Mouse (Mus musculus) frontal cortex, adult (tissue): Measurements from ENCODE around the gene Olfr995.

Experiments used
- ATAC-seq: cut with Nextera tagmentation; 2 replicates; pipeline ENCODE4 v1.9.2; 2017; ENCODE audit warnings: mild to moderate bottlenecking, moderate library complexity, mixed read lengths; ENCODE audit not compliant: low TSS enrichment

Gene Olfr995

DNA sequence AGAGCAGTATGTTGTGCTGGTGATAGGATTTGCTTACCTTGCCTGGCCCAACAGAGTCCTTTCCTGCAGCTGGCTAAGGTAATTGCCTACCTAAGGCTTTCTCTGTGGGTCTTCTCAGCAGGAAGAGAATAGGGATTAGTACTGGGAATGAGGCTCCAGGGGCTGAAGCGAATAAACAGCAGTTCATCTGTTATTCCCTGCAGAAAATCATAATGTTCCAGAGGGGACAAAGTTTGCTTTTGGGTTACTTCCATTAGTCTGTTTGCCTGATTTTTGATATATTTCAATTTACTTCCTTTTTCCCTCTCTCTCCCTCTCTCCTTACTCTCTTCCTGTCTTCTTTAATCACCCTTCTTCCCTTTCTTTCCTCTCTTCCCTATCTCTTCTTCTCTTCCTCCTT lies at the start of gene Olfr995:
Gene Olfr995, minus strand, starts transcription at position 101 of the 400 bp plus-strand sequence.
- ATAC-seq = no peak

DNA sequence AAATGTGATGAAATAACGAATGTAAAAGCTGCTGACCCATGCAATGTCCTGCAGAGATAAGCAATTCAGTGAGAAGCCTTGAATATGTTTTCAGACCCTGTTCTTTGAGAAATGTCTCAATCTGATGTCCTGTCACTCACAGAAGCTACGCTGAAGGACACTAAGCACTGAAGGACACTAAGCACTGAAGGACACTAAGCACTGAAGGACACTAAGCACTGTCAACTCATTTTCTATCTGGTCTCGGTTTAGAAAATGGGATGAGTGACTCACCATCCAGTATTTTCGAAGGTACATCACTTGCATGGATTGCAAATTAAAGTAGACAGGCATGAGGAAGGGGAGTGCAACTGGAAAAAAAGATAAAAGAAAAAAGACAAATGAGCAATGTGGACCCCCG lies 47.0 kb upstream of the Olfr995 start:
- no peak for ATAC-seq

DNA sequence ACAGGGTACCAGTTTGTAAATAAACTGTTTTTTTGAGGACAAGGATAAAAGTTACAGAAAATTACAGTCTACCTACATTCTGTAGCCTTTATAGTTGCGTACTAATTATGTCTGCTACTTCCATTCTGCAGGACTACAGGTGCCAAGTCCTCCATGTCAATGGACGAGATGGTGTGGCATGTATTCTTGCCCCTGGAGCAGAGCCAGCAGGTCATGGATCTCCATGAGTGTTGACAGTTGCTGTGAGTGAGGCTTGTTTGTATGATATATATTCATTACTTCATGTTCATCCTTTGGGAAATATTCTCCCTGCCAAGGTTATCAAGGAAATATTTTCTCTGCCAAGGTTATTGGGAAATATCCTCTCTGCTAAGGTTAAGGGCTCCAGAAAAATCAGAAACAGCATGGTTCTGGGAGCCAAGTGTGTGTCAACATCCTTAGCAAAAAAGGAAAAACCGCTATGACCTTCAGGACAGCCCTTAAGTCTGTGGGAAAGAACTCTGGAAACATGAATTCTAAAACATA lies 23.4 kb upstream of the Olfr995 start:
- no peak for ATAC-seq

DNA sequence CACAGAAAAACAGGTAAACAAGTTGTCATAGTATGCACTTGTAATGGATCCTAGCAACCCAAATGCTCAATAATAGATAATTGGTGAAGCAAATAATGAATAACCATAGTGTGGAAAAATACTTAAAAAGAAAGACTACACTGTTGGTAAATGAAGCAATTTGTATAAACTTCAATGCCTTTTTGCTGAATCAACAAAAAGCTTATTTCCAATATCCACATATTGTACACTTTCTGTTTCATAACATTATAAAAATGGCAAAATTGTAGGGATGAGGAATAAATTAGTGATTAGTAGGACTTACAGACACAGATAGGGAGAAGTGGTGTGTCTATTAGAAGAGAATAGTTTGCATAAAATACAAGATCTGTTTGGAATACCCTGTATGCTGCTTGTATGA lies 893 bp downstream of the Olfr995 start:
- ATAC-seq = no peak

DNA sequence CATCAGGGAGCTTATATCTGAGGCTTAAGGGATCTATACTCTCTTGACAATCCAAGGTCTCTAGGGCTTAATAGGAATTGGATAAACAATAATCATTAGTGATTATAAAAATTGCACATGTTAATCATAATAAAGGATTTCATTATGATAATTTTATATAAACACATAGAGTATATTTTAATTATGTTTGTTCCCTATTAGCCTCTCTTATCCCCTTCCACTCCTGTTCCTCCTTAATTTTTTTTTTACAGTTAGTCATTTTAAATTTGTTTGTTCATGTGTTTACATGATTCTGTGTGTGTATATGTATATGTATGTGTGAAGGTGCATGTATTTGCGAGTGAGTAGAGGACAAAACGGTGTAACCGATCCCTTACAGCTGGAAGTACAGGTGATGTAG lies 7.1 kb downstream of the Olfr995 start, which contains the start of gene Olfr994:
Gene Olfr994, minus strand, starts transcription at position 101 of the 400 bp plus-strand sequence.
- no peak for ATAC-seq

DNA sequence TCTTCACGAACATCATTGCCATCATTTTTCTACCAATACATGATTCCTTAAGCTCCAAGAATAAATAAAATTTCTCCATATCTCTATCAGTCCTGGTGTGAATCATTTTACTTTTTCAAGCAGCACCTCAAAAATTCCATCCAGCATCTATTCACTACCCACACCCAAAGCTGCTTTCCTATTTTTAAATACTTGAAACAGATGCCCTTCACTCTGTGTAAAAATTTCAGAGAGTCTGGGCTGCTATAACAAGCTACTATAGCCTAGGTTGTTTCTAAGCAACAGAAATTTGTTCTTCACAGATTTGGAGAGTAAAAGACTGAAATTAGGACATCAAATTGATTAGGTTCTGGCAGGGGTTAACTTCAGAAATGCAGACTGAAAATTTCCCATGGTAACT lies 17.5 kb downstream of the Olfr995 start:
- peak; percentile 99 for ATAC-seq

DNA sequence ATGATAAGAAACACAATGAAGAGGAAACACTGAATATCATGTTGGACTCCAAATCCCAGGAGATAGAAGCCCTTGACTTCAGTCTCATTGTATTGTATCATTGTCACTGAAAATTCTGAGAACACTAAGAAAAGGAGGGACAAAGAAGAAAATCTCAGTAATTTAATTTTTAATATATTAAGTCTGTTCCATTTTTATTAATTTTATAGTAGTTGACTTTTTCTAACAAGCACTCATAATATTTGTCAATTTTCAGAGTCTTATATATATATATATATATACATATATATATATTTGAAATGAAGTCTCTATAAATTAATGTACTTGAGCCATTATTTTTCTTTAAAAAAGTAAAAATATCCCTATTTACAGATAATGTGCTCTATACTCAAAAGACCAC lies 28.7 kb downstream of the Olfr995 start, which contains the start of gene Olfr993:
Gene Olfr993, minus strand, starts transcription at position 101 of the 400 bp plus-strand sequence.
- ATAC-seq = no peak

DNA sequence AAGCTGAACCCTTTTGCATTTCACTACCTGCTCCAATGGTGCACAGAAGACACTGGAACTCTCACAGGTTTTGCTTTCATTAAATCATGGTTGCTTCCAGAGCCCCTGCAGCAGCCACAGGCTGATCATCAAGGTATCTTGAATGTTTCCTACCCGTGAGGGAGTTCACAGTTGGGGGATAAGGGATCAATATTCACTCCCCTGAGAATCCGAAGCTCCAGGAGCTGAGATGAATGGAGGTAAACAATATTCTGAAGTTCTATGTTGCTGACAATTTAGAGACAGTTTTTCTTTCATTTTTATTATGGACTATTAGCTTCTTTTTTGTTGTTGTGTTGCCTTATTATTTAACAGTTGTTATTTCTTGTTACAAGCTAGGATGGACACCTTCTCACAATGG lies 34.1 kb downstream of the Olfr995 start, which contains the start of gene Olfr992:
Gene Olfr992, minus strand, starts transcription at position 101 of the 400 bp plus-strand sequence.
- ATAC-seq = no peak
